Mouse (Mus musculus): Measurements from ENCODE around the gene Fbxo44.

- TF ChIP-seq POLR2A (IDR thresholded peaks at IDR 0.05; ENCODE audit: insufficient read depth, low read length) (no peak), CTCF (IDR thresholded peaks at IDR 0.05; ENCODE audit: low read depth, low read length) (no peak), EP300 (IDR thresholded peaks at IDR 0.05; ENCODE audit: insufficient read depth, low read depth, low read length) (no peak)
Measured at GRCm38 (mm10) chr4:148130133-148130532, 30.1 kb downstream of the Fbxo44 start, which contains the start of gene Mad2l2.

Data from ES-Bruce4 (cell line).